ENCODE assay signal across 23 mouse cellular contexts in the genomic region with DNA sequence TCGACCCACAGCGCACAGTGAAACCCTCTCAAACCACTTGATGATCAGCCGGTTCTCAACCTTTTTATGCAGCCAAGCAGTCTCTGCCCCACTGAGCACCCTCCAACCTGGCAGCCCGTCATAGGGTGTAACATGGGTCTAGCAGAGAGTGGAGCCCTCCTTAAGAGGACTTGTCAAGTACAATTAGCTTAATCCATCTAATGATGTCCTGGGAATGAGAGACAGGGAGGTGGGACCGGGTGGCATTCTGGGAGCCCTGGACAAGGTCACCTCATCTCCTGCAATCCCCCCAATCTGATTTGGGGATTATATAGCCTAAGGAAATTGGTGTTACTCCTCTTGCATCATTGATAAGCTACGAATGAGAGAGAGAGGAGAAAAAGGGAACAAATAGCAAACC.
"Had no signal": no experiment of that assay in that cellular context is flagged by ENCODE, and none has a peak within 500 bp of the region (broad histone marks: within the 10 kb centered on the region; RNA-seq: fewer than 3 reads in every experiment).

No protein-coding gene starts in this region.

- ATAC-seq: forebrain, postnatal 0 days; hindbrain, embryonic 16.5 days; intestine, embryonic 16.5 days; liver, embryonic 12.5 days had no signal

- DNase-seq: forebrain, postnatal 0 days; gastrocnemius, postnatal 10 days; gastrocnemius, postnatal 25 days; heart, adult 18-20 months; heart, postnatal 10 days; heart, postnatal 36 days; kidney, adult 11 months; kidney, adult 2 months; kidney, adult 9 months; kidney, postnatal 14 days; kidney, postnatal 36 days; layer of hippocampus, adult 9-11 months; layer of hippocampus, postnatal 36 days; left cerebral cortex, postnatal 4 days had no signal

- H3K9me3 ChIP-seq: heart, embryonic 12.5 days; hindbrain, embryonic 13.5 days; kidney, embryonic 15.5 days; limb, embryonic 13.5 days; limb, embryonic 15.5 days; liver, embryonic 12.5 days had no signal

- H3K4me2 ChIP-seq: heart, embryonic 12.5 days; hindbrain, embryonic 13.5 days; kidney, embryonic 15.5 days; limb, embryonic 13.5 days; limb, embryonic 15.5 days; liver, embryonic 12.5 days had no signal

- H3K9ac ChIP-seq: forebrain, postnatal 0 days; heart, embryonic 12.5 days; hindbrain, embryonic 13.5 days; kidney, embryonic 15.5 days; limb, embryonic 13.5 days; limb, embryonic 15.5 days; liver, embryonic 12.5 days had no signal

- H3K27ac ChIP-seq: hindbrain, embryonic 13.5 days; kidney, embryonic 15.5 days; kidney, postnatal 0 days; limb, embryonic 13.5 days; limb, embryonic 15.5 days; liver, embryonic 12.5 days had no signal

- H3K36me3 ChIP-seq: heart, embryonic 12.5 days; hindbrain, embryonic 13.5 days; kidney, embryonic 15.5 days; limb, embryonic 13.5 days; limb, embryonic 15.5 days; liver, embryonic 12.5 days had no signal

- H3K4me3 ChIP-seq: heart, embryonic 12.5 days; hindbrain, embryonic 13.5 days; kidney, embryonic 15.5 days; limb, embryonic 13.5 days; limb, embryonic 15.5 days; liver, embryonic 12.5 days had no signal
